Mouse (Mus musculus) splenic B cell, adult 2 months (primary cell): Measurements from ENCODE around the gene Milr1.
"Not testable (repeated sequence)": the region's sequence is repeated elsewhere in the genome, so short reads cannot be mapped to it uniquely, and the experiment has no call there.

Experiments
- DNase-seq: peaks from one replicate; pipeline ENCODE4 v3.0.0-alpha.2; 2011; ENCODE audit warnings: low read depth, low spot score
- H3K27me3 ChIP-seq: 2 replicates; pipeline ENCODE4 v1.6.1; 2012; ENCODE audit warnings: mild to moderate bottlenecking, low read length, moderate library complexity, mixed read lengths; ENCODE audit not compliant: control insufficient read depth, poor library complexity, insufficient read depth, severe bottlenecking
- H3K36me3 ChIP-seq: 2 replicates; pipeline ENCODE4 v1.6.1; 2012; ENCODE audit warnings: mild to moderate bottlenecking, low read length, moderate library complexity, mixed read lengths; ENCODE audit not compliant: control insufficient read depth, poor library complexity, insufficient read depth, severe bottlenecking

Gene Milr1

DNA sequence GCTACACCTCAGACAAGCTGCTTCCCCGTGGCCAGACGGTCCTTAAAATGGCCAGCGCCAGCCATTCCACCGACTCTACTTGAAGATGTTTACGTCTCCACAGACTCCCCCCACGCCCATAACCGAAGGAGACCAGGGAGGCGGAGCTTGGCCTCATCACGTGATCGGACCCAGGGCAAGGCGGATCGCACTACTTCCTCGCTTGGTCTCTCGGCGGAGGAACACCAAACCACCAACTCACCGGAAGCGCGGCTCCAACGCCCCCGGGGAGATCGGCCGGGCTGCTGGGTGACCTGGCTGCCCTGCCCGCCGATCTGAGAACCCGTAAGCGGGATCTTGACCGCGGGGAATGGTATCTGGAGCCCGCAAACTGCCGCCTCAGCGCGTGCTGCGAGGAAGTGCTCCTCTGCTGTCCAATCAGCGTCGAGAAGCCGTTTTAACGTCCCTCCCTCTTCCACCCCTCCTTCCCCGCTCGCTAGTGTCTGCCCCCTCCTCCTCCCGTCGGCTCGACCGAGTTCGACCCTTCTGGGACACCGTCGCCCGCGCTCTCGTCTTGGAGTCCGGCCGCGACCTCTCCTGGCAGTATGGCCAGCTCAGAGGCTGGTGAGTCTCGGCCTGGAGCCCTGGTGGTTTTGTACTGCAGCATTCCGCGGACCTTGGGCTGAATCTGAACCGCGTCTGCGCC, 37.9 kb downstream of the Milr1 start, which contains the start of the genes Ddx5 and Cep95:
Gene Ddx5 (minus strand): TSS at position 411 of the 685 bp plus-strand sequence.
Gene Cep95 (plus strand): TSS at position 478 of the 685 bp plus-strand sequence.
- peak; percentile 99 for DNase-seq
- peaks cover 37% of the 10 kb centered on the region for H3K36me3 ChIP-seq
- no peaks in the 10 kb centered on the region for H3K27me3 ChIP-seq

GRCm38 (mm10) chr11:106789649-106790048, 38.6 kb downstream of the Milr1 start:
- Histone ChIP-seq H3K27me3 (no peaks in the 10 kb centered on the region), H3K36me3 (peaks cover 31% of the 10 kb centered on the region)
- no peak for DNase-seq

DNA sequence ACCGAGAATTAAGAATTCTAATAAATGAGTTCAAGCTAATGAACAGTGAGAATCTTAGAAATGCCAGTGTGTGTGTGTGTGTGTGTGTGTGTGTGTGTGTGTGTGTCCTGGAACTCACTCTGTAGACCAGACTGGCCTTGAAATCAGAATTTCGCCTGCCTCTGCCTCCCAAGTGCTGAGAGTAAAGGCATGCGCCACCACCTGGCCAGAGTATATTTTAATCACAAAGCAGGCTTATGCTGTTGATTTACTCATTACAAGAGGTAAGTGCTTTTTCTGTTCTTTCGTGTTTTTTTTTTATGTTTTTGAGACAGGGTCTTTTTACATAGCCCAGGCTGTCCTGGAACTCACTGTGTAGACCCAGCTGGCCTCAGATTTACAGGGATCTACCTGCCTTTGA, 42.8 kb downstream of the Milr1 start:
- H3K36me3 ChIP-seq, result peaks cover 11% of the 10 kb centered on the region; the same call in 1 of the 2 replicates
- no peaks in the 10 kb centered on the region for H3K27me3 ChIP-seq
- peak; percentile 57 for DNase-seq

DNA sequence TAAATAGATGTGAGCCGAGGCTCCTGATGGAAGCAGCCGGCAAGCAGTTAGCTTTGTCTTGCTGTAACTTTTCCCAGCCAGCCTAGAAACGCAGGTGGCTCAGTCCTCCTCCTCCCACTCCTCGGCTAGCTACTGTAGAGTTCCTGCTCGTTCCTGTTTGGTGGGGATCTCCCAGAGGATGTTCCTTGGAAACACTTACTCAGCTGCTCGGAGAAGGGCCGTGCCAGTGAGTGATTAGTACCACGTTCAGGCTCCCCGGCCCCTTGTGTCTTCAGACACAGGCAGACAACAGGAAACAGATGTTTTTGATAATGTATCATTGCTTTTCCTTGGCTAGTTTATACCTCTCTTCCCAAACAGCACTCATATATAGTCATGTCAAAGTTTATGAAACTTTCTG, 44.7 kb downstream of the Milr1 start:
- no peak for DNase-seq
- peaks cover 17% of the 10 kb centered on the region; the same call in 1 of the 2 replicates for H3K36me3 ChIP-seq

GRCm38 (mm10) chr11:106802069-106802627, 51.1 kb downstream of the Milr1 start:
- peaks cover 12% of the 10 kb centered on the region for H3K36me3 ChIP-seq
- DNase-seq, result no peak
- no peaks in the 10 kb centered on the region for H3K27me3 ChIP-seq

More for the DNA sequence above, 44.7 kb downstream of the Milr1 start:
- H3K27me3 ChIP-seq, result no peaks in the 10 kb centered on the region

GRCm38 (mm10) chr11:106807442-106807841, 56.4 kb downstream of the Milr1 start:
- DNase-seq, H3K36me3 ChIP-seq, H3K27me3 ChIP-seq: not testable (repeated sequence)

GRCm38 (mm10) chr11:106812410-106813136, 61.5 kb downstream of the Milr1 start:
- DNase-seq, result no peak
- no peaks in the 10 kb centered on the region for H3K27me3 ChIP-seq
- H3K36me3 ChIP-seq, result peaks cover 7% of the 10 kb centered on the region; the same call in 1 of the 2 replicates

DNA sequence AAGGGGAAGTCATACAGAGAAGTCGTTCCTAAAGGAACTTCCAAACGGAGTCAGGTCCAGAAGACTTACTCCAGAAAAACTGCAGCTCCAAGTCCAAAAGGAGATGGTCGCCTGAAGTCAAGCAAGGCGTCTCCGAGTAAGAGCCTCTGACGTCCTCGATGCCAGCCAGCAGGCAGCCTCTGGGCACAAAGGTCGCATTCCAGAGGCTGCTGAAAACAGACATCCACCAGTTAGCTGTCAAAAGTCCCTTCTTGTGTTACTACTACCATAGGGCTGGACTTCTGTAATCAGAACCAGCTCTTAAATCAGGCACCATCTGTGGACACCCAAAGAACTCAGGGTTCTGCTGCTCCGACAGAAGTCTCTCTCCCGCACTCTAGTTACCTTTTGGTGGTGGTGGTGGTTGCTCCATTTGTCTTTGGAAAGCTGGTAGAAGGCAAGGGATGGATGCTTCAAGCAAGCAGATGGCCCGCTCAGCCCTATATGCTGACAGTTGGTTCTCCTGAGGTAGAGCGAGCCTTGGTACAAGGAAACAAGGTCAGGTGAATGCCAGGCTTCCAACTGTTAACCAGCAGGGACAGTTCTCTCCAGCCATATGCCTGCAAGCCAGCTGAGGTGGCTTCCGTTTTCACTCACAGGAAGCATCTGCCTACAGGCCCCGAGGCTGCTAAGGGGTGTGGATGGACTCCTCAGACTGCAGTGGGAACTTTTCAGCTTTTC, 63.7 kb downstream of the Milr1 start:
- H3K36me3 ChIP-seq, result peaks cover 10% of the 10 kb centered on the region; the same call in 1 of the 2 replicates
- DNase-seq, result no peak
- H3K27me3 ChIP-seq, result no peaks in the 10 kb centered on the region

GRCm38 (mm10) chr11:106815331-106815730, 64.3 kb downstream of the Milr1 start:
- no peaks in the 10 kb centered on the region for H3K27me3 ChIP-seq
- no peak for DNase-seq

DNA sequence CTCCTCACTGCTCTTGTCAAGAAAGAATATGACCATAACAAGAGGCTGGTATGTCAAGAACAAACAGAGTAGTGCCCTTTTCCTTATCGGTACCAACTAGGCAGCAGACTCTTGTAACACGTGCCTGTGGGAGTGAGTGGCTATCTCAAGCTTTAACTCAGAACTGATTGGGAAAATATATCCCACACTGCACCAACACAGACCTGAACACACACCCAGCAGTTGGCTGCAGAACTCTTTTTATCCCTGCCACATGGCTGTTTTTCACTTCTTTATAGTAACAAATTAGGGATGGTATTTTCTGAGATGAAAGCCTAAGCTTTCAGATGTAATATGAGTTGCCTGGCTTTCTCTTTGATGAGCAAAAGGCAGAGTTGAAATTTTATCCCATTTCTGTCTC, 64.7 kb downstream of the Milr1 start:
- Histone ChIP-seq H3K36me3 (peaks cover 12% of the 10 kb centered on the region), H3K27me3 (no peaks in the 10 kb centered on the region)
- DNase-seq, result no peak

More at GRCm38 (mm10) chr11:106815331-106815730, 64.3 kb downstream of the Milr1 start:
- H3K36me3 ChIP-seq, result peaks cover 12% of the 10 kb centered on the region; the same call in 1 of the 2 replicates

- H3K27me3 ChIP-seq, result no peaks in the 10 kb centered on the region
- H3K36me3 ChIP-seq, result peaks cover 12% of the 10 kb centered on the region
- DNase-seq, result no peak
These were observed 65.3 kb downstream of the Milr1 start for GRCm38 (mm10) chr11:106816316-106816715.

DNA sequence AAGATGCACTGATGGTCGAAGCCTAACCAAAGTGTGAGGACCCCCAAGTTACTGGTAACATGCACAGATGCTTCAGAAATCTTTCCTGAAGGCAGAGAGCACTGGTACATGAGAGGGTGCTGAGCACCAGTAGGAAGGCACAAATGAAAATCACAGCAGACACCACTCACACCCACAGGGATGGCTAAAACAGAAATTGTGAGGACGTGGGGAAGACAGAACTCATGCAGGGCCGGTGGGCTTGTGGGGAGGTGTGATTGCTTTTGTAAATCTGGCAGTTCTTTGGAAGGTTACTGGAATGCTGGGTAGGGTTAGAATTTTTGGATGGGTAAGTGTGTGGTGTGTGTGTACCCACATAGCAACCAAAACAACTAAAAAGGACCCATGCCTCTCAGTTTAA, 66.1 kb downstream of the Milr1 start:
- peaks cover 12% of the 10 kb centered on the region for H3K36me3 ChIP-seq
- no peaks in the 10 kb centered on the region for H3K27me3 ChIP-seq
- no peak for DNase-seq

- DNase-seq, result no peak
- peaks cover 10% of the 10 kb centered on the region for H3K36me3 ChIP-seq
- H3K27me3 ChIP-seq, result no peaks in the 10 kb centered on the region
These were observed 66.8 kb downstream of the Milr1 start for GRCm38 (mm10) chr11:106817808-106818207.

DNA sequence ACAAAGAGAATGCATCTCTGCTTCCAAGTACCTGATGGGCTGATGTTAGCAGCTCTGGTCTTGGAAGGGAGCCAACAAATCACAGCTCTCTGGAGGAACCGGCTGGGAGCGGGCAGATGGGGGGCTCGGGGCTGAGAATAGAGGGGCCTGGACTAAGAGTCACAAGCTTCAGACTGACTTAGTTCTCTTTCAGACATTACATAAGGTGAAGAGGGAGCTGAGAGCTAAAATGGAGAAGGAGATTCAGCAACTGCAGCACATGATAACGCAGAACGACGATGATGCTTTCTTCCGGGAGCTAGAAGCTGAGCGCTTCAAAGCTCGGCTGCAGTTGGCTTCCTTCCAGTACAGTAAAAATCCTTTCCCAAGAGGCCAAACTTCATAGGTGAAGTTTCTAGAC, 67.3 kb downstream of the Milr1 start:
- H3K36me3 ChIP-seq, result peaks cover 10% of the 10 kb centered on the region
- DNase-seq, result no peak
- no peaks in the 10 kb centered on the region for H3K27me3 ChIP-seq
